Mouse (Mus musculus): ENCODE data around the gene Vps11.

DNA sequence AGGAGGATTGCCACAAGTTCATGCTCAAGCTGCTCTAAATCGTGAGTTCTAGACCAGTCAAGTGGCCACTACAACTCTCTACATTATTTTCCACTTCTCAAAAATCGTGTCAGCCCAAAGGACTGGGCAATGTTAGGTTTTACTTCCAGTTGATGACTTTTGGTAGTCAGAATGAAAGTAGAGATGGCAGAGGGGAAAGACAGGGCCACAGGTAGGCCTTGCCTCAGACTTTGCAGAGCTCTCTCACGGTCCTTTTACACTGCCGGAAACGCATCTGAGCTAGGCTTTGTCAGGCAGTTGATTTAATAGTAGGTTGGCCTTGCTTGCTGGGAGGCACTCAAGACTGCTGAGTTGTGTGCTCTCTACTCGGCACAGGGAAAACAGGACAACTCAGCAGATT is 37.3 kb downstream of the Vps11 start:
- TF ChIP-seq POLR2A (IDR thresholded peaks at IDR 0.05; ENCODE audit: control insufficient read depth, low read depth, low read length) (no peak), CTCF (IDR thresholded peaks at IDR 0.05; ENCODE audit: control insufficient read depth, insufficient read depth, insufficient replicate concordance, low read depth, low read length) (no peak)

Data from testis, adult 2 months (tissue).